Mouse (Mus musculus): ENCODE measurements at regions not wholly inside any gene's neighbourhood (a gene's known extent, or its start where the extent isn't known, plus 50 kb on each side); places are given as distances from the start of the nearest gene placed in this dataset.

- Histone ChIP-seq H3K27ac (replicated peaks; ENCODE audit: low read depth, low read length) (no peak overlapping the region), H3K9me3 (ENCODE audit: control insufficient read depth, low read length) (no peaks in the 10 kb centered on the region), H3K4me3 (replicated peaks; ENCODE audit: low read depth, low read length) (no peak overlapping the region), H3K4me2 (ENCODE audit: low read length) (no peak overlapping the region), H3K9ac (replicated peaks; ENCODE audit: low read length) (no peak overlapping the region), H3K4me1 (ENCODE audit: control insufficient read depth, insufficient read depth, low read length) (no peaks in the 10 kb centered on the region), H3K27me3 (ENCODE audit: control insufficient read depth, insufficient read depth, low read length) (no peaks in the 10 kb centered on the region), H3K36me3 (ENCODE audit: control insufficient read depth, insufficient read depth, low read length) (no peaks in the 10 kb centered on the region)
- no peak for ATAC-seq (ENCODE audit: low FRiP score, low TSS enrichment)
- DNase-seq, result no peak
- 97% methylated on average over 1 of the region's 1 CpGs for WGBS
Observed at GRCm38 (mm10) chr13:89453819-89454218, 85.8 kb upstream of the Hapln1 start.

- ATAC-seq (ENCODE audit: low FRiP score, low TSS enrichment) (no peak), DNase-seq (no peak)
- Histone ChIP-seq H3K4me3 (replicated peaks; ENCODE audit: low read depth, low read length) (no peak overlapping the region), H3K27me3 (ENCODE audit: control insufficient read depth, insufficient read depth, low read length) (no peaks in the 10 kb centered on the region), H3K9me3 (ENCODE audit: control insufficient read depth, low read length) (no peaks in the 10 kb centered on the region), H3K27ac (replicated peaks; ENCODE audit: low read depth, low read length) (no peak overlapping the region), H3K4me2 (ENCODE audit: low read length) (no peak overlapping the region), H3K36me3 (ENCODE audit: control insufficient read depth, insufficient read depth, low read length) (no peaks in the 10 kb centered on the region), H3K4me1 (ENCODE audit: control insufficient read depth, insufficient read depth, low read length) (no peaks in the 10 kb centered on the region), H3K9ac (replicated peaks; ENCODE audit: low read length) (no peak overlapping the region)
- WGBS, result 84% methylated on average over 2 of the region's 2 CpGs
Observed at GRCm38 (mm10) chr13:89454249-89455018, 85.2 kb upstream of the Hapln1 start.

GRCm38 (mm10) chr13:89463746-89464145, 75.8 kb upstream of the Hapln1 start:
- Histone ChIP-seq H3K4me1 (ENCODE audit: control insufficient read depth, insufficient read depth, low read length) (no peaks in the 10 kb centered on the region), H3K27ac (replicated peaks; ENCODE audit: low read depth, low read length) (no peak overlapping the region), H3K4me3 (replicated peaks; ENCODE audit: low read depth, low read length) (no peak overlapping the region), H3K9ac (replicated peaks; ENCODE audit: low read length) (no peak overlapping the region), H3K4me2 (ENCODE audit: low read length) (no peak overlapping the region), H3K9me3 (ENCODE audit: control insufficient read depth, low read length) (no peaks in the 10 kb centered on the region), H3K27me3 (ENCODE audit: control insufficient read depth, insufficient read depth, low read length) (no peaks in the 10 kb centered on the region), H3K36me3 (ENCODE audit: control insufficient read depth, insufficient read depth, low read length) (no peaks in the 10 kb centered on the region)
- 71% methylated on average over 4 of the region's 4 CpGs for WGBS
- DNase-seq (peak; percentile 1), ATAC-seq (ENCODE audit: low FRiP score, low TSS enrichment) (no peak)

All from midbrain, embryonic 14.5 days (tissue).